Mouse (Mus musculus): Measurements from ENCODE around the gene Atp5h. TPM values are rescaled to one million over a fixed set of nuclear protein-coding genes. Genes with fewer than 3 reads are reported as not detected.

The Atp5h gene
- total RNA-seq, 1 experiment from 2014 or later, result 531 TPM

DNA sequence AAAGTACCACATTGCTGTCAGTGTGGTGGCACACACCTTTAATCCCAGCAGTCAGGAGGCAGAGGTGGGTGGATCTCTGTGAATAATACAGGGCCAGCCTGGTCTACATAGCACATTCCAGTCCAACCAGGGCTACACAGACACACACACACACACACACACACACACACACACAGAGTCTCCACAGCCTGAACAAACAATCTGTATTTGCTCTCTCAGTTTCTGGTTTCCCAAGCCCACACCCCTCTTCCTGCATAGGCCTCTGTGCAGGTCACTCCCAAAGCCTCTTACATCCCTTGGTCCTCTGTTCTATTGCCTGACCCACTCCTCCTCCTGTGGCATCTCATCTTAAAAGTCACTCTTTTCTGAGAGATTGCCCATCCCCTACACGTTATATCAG, 47.7 kb downstream of the Atp5h start:
- ATAC-seq (replicated peaks; ENCODE audit: low read depth, poor library complexity, severe bottlenecking), result no peak

DNA sequence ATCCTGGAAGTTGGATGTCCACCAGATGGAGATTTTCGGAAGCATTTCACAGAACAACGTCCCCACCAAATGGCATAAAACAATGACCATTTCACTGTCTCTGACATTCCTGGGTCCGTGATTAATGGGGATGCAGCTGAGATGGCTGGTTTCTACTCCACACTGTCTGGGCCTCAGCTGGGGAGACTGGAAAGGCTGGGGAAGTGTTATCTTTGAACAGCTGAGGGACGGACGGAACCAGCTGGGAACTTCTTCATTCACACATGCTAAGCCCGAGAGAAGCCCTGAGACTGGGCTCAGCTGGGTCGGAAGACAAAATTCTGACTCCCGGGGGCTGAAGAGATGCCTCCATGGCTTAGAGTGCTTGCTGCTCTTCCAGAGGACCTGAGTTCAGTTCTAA, 48.4 kb downstream of the Atp5h start:
- no peak for ATAC-seq (replicated peaks; ENCODE audit: low read depth, poor library complexity, severe bottlenecking)

DNA sequence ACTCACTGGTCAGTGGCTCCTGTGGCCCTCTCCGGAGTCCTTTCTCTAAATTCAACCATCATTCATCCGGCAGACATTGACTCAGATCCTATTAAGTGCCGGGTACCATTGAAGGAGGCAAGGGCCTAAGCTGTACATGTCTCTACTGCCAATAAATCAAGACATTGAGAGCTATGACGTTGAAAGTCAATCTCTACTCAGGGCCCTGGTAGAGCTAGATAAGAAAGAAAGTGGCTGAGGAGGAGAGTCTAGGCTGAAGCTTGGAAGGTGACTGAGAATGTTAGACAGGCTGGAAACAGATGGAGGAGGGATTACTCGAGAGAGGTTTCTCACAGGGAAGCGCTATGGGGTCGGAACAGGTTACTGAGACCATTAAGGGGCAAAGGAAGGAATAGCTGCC, 49.4 kb downstream of the Atp5h start:
- no peak for ATAC-seq (replicated peaks; ENCODE audit: low read depth, poor library complexity, severe bottlenecking)

DNA sequence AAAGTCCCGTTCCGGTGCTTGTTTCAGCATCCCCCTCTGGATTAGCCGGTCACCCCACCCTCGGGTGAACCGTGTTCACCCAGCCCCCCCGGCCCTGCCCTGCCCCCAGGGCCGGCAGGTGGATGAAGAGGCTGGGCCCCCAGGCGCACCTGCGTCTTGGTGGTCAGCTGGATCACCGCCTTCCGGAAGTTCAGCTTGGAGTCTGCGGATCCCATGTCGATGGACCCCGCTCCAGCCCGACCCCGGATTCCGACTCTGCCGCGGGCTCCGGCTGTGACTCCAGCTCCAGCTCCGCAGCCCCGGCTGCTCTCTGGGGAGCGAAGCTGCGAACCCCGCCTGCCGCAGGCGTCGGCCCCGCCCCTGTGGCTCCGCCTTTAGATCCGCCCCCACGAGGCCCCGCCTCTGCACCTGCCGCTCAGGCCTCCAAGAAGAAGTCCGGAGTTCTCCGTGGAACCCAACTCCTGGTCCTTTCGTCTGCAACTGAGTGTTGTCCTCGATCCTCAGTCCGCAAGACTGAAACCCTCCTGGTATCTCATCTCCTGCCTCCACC, 52.3 kb downstream of the Atp5h start, which contains the start of gene Hid1:
Gene Hid1, minus strand, starts transcription at position 362 of the 550 bp plus-strand sequence.
- ATAC-seq (replicated peaks; ENCODE audit: low read depth, poor library complexity, severe bottlenecking), result peak; percentile 78

DNA sequence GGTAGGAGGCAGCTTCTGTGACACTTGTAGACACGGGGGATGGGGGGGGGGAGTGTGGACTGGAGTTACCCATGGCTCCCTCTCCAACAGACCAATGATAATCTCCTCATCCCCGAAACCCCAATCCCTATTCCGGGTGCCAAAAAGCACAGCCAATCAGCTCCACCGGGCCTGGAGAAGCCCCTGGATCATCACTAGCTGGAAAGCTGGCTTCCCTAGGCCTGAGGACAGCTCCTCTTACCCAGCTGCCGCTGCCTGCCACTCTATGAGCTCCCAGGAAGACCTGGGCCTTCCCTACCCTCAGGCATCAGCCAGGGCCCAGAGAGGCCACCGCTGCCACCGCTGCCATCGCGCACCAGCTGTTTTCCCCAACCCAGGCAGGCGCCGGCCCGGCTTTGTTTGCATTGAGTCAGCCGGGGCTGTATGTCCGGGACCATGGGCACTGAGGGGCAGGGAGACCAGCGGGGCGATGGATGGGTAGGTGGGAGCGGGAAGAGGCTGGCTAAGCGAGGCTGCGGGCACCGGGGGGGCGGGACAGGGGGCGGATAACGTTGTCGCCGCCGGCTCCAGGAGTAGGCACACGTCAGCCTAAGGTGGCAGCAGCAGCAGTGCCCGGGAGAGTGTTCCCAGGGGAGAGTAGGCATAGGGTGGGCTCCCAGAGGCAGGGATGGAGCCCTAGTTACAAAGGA, 52.9 kb downstream of the Atp5h start:
- ATAC-seq (replicated peaks; ENCODE audit: low read depth, poor library complexity, severe bottlenecking), result 0 out of 2 replicates have a peak, but pooled peaks have one; percentile 9

DNA sequence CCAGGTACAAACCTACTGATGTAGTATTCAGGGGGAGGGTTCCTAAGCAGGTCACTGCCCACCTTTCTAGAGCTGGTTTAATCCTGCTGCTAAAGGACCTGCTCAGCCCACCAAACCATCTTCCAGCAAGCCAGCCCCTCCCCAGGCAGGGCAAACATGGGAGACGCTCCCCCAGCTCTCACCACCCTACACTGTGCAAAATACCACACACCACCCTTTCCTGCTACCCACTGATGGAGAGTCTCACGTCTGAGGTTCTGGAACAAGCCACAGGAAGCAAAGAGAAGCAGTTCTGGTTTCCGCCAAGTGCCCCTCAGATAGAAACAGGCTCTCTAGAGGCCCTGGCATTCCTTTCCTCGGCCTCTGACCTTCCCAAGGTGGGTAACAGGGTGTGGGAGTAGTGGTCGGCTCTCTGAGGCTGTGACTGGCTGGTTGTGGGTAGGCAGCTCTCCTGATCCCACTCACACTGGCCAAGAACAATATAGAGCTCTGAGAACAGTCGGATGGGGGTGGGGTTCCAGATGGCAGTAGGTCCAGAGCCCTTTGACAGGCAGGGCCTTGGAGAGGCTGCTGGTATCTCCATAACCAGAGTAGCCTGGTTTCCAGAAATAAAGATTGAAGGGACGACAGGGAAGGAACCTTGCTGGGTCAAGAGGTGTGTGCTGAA, 53.6 kb downstream of the Atp5h start:
- ATAC-seq (replicated peaks; ENCODE audit: low read depth, poor library complexity, severe bottlenecking), result peak; percentile 37

Other genes starting within 250 kb of the Atp5h start
- 2.2 and 3.7 TPM in 2 replicates for gene Tmem104, start 232.5 kb downstream of the Atp5h start, total RNA-seq (2017)
- 17.2 and 19.7 TPM in 2 replicates for gene Nat9, start 232.1 kb downstream of the Atp5h start, total RNA-seq (2017)
- not detected in 2 replicates for gene Grin2c, start 152.7 kb downstream of the Atp5h start, total RNA-seq (2017)
- 21.5 and 29.1 TPM in 2 replicates for gene Fdxr, start 142.9 kb downstream of the Atp5h start, total RNA-seq (2017)
- gene Fads6, start 122.3 kb downstream of the Atp5h start, total RNA-seq (2017), result 0.73 and 1.6 TPM in 2 replicates
- not detected in 2 replicates for gene Otop2, start 112.8 kb downstream of the Atp5h start, total RNA-seq (2017)
- not detected in 2 replicates for gene Ush1g, start 97.9 kb downstream of the Atp5h start, total RNA-seq (2017)
- not detected in 2 replicates for gene Otop3, start 85.2 kb downstream of the Atp5h start, total RNA-seq (2017)
- 1.9 TPM in 1 of 2 replicates, not detected in the other for gene Hid1, start 52.2 kb downstream of the Atp5h start, total RNA-seq (2017)
- gene Cdr2l, start 38.0 kb downstream of the Atp5h start, total RNA-seq (2017), result 0.18 TPM in 1 of 2 replicates, not detected in the other
- gene Mrpl58, start 16.2 kb downstream of the Atp5h start, total RNA-seq (2017), result 67.7 and 94.1 TPM in 2 replicates
- 12.3 and 15.4 TPM in 2 replicates for gene Kctd2, start 166 bp upstream of the Atp5h start, total RNA-seq (2017)
- gene Trim80, start 20.6 kb upstream of the Atp5h start, total RNA-seq (2017), result not detected in 2 replicates
- not detected in 2 replicates for gene Slc16a5, start 42.5 kb upstream of the Atp5h start, total RNA-seq (2017)
- 4.2 and 6.5 TPM in 2 replicates for gene Armc7, start 55.7 kb upstream of the Atp5h start, total RNA-seq (2017)
- gene Nt5c, start 71.9 kb upstream of the Atp5h start, total RNA-seq (2017), result 92.2 and 98.6 TPM in 2 replicates
- gene Jpt1, start 94.4 kb upstream of the Atp5h start, total RNA-seq (2017), result 152 and 171 TPM in 2 replicates
- gene Sumo2, start 116.3 kb upstream of the Atp5h start, total RNA-seq (2017), result 592 and 605 TPM in 2 replicates
- gene Nup85, start 144.5 kb upstream of the Atp5h start, total RNA-seq (2017), result 147 and 175 TPM in 2 replicates
- 31.7 and 39.0 TPM in 2 replicates for gene Mrps7, start 184.0 kb upstream of the Atp5h start, total RNA-seq (2017)
- gene Gga3, start 184.1 kb upstream of the Atp5h start, total RNA-seq (2017), result 21.3 and 38.2 TPM in 2 replicates
- gene Mif4gd, start 193.0 kb upstream of the Atp5h start, total RNA-seq (2017), result 20.3 and 26.9 TPM in 2 replicates
- 22.3 and 28.1 TPM in 2 replicates for gene Slc25a19, start 208.3 kb upstream of the Atp5h start, total RNA-seq (2017)